Mouse (Mus musculus) ES-E14 (cell line): Measurements from ENCODE around the gene Gadl1. TPM values are rescaled to one million over a fixed set of nuclear protein-coding genes. Genes with fewer than 3 reads are reported as not detected.

Experiments used
- DNase-seq: peaks from one replicate; pipeline ENCODE4 v3.0.0-alpha.2; 2013; ENCODE audit warnings: low read depth, low spot score
- H3K27ac ChIP-seq: 2 replicates; pipeline ENCODE4 v1.5.1; 2012; ENCODE audit warnings: low read depth, mild to moderate bottlenecking, low read length, moderate library complexity, mixed read lengths; ENCODE audit not compliant: poor library complexity, insufficient read depth, severe bottlenecking
- H3K36me3 ChIP-seq: 2 replicates; pipeline ENCODE4 v1.6.1; 2012; ENCODE audit warnings: mild to moderate bottlenecking, low read length, moderate library complexity, mixed read lengths; ENCODE audit not compliant: control insufficient read depth, poor library complexity, insufficient read depth, severe bottlenecking
- H3K4me1 ChIP-seq, 2 experiments: fragments of 150-350 bp in 1 of 2; sonication (generic) in 1 of 2; 2 replicates each; pipeline ENCODE4 v1.6.1; 2012; ENCODE audit warnings: low read length in 2 of 2, mild to moderate bottlenecking in 1 of 2, mixed read lengths in 1 of 2; ENCODE audit not compliant: control insufficient read depth in 2 of 2, insufficient read depth in 2 of 2, poor library complexity in 1 of 2
- H3K4me3 ChIP-seq, 2 experiments: fragments of 150-350 bp in 1 of 2; sonication (generic) in 1 of 2; 2 replicates each; pipeline ENCODE4 v1.5.1; 2012; ENCODE audit warnings: low read length in 2 of 2, low read depth in 1 of 2, mild to moderate bottlenecking in 1 of 2, mixed read lengths in 1 of 2; ENCODE audit not compliant: insufficient read depth in 1 of 2, poor library complexity in 1 of 2, severe bottlenecking in 1 of 2
- H3K9ac ChIP-seq: 2 replicates; pipeline ENCODE4 v1.6.1; 2012; ENCODE audit warnings: low read depth, mild to moderate bottlenecking, low read length, mixed read lengths; ENCODE audit not compliant: poor library complexity, insufficient read depth, severe bottlenecking
- H3K9me3 ChIP-seq: fragments of 150-350 bp; sonication (generic); 2 replicates; pipeline ENCODE4 v1.6.1; 2012; ENCODE audit warnings: low read depth, mild to moderate bottlenecking, low read length; ENCODE audit not compliant: control insufficient read depth, insufficient read depth
- CHD2 ChIP-seq: IDR thresholded peaks from 2 replicates; pipeline ENCODE4 v1.6.1; 2014; ENCODE audit warnings: mild to moderate bottlenecking, low read depth, low read length, inconsistent platforms
- HCFC1 ChIP-seq: IDR thresholded peaks from 2 replicates; pipeline ENCODE4 v1.6.1; 2012; ENCODE audit warnings: low read length, inconsistent platforms, borderline replicate concordance; ENCODE audit not compliant: insufficient read depth
- MAFK ChIP-seq: IDR thresholded peaks from 2 replicates; pipeline ENCODE4 v1.6.1; 2014; ENCODE audit warnings: mild to moderate bottlenecking, low read depth, low read length, inconsistent platforms; ENCODE audit not compliant: insufficient read depth
- ZC3H11A ChIP-seq: IDR thresholded peaks from 2 replicates; pipeline ENCODE4 v1.6.1; 2012; ENCODE audit warnings: low read depth, mild to moderate bottlenecking, inconsistent platforms, low read length, borderline replicate concordance
- ZNF384 ChIP-seq: IDR thresholded peaks from 2 replicates; pipeline ENCODE4 v1.6.1; 2012; ENCODE audit warnings: low read depth, low read length, inconsistent platforms
- in situ Hi-C, 2 experiments: fragments of 600-800 bp; cut with MboI; formaldehyde crosslinking; loops; one replicate each; pipeline ENCODE4 v1.15.1; 2025; ENCODE audit warnings: low sequenced_read_pairs in 2 of 2, inconsistent platforms in 1 of 2; ENCODE audit not compliant: unreplicated experiment in 2 of 2
- total RNA-seq: library from RNA; depleted of rRNA; stranded (reverse); fragments of 300-350 nt; gene quantifications from 2 replicates; pipeline ENCODE4 v1.2.3, GENCODE M21; 2012

Gadl1 gene
- total RNA-seq, 1 experiment: not detected

DNA sequence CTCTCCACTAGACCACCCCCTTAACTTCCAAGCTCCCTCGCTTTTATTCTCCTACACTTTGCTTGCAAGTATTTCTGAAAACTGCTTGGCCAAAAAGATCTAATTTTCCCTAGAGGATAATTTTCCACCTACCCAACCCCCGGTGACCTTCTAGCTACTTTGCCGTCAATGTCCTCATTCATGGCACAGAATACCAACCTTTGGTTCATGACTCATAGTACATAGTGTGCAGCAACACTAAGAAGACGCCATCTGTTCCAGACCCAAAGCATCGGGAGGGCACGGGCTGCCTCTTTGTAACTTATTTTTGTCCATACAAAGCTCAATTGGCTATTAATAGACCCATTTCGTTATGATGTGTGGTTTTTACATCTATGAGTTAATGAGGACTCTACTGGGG lies 55.8 kb downstream of the Gadl1 start:
- DNase-seq: no peak
- Histone ChIP-seq H3K36me3 (no peaks in the 10 kb centered on the region), H3K4me1 (no peaks in the 10 kb centered on the region), H3K9me3 (no peaks in the 10 kb centered on the region), H3K27ac (no peak overlapping the region), H3K9ac (no peak overlapping the region), H3K4me3 (no peak overlapping the region)
- in situ Hi-C loops: no loop called here
- TF ChIP-seq CHD2: no peak

DNA sequence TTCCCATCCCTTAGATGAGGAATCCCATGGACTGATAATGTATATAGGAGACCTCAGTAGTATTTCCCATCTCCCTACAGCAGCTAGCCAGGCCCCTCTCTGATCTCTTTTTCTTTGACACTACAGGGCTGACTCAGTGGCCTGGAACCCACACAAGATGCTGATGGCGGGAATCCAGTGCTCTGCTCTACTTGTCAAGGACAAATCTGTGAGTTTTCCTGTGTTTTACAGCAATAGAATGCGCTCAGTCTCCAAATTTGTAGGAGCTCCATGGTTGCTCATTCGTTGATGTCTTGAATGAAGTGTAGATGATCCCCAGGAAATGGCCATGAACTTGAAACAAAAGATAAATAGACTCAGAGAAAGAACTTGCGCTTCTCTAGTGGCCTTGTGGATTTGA lies 56.9 kb downstream of the Gadl1 start:
- DNase-seq: no peak
- TF ChIP-seq ZC3H11A (no peak), MAFK (no peak), CHD2 (no peak), HCFC1 (no peak), ZNF384 (no peak)
- Histone ChIP-seq H3K9me3 (no peaks in the 10 kb centered on the region), H3K27ac (no peak overlapping the region), H3K9ac (no peak overlapping the region), H3K4me1 (no peaks in the 10 kb centered on the region), H3K36me3 (no peaks in the 10 kb centered on the region), H3K4me3 (no peak overlapping the region)
- in situ Hi-C loops: no loop called here

DNA sequence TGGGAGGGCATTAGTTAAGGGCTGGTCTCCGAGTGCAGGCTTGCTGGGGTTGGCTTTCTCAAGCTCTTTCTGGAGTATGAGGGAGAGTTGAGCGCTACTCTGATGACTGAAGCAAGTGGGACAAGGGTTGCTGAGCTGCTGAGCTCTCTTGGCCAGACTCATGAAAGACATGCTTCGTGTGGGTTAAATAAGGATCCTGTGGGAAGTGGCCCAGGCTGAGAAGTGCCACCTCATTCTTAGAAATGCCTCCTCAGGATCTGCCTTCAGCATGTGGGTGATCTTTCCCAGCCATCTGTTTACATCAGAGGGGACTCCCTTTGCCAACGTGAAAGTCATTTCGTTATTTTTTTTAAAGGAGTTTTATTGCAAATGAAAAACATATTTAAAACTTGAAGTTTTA lies 57.5 kb downstream of the Gadl1 start:
- DNase-seq: no peak
- Histone ChIP-seq H3K4me3 (no peak overlapping the region), H3K4me1 (no peaks in the 10 kb centered on the region), H3K9me3 (no peaks in the 10 kb centered on the region), H3K9ac (no peak overlapping the region), H3K27ac (no peak overlapping the region), H3K36me3 (no peaks in the 10 kb centered on the region)
- TF ChIP-seq ZC3H11A (no peak), MAFK (no peak), ZNF384 (no peak), HCFC1 (no peak), CHD2 (no peak)
- in situ Hi-C loops: no loop called here

DNA sequence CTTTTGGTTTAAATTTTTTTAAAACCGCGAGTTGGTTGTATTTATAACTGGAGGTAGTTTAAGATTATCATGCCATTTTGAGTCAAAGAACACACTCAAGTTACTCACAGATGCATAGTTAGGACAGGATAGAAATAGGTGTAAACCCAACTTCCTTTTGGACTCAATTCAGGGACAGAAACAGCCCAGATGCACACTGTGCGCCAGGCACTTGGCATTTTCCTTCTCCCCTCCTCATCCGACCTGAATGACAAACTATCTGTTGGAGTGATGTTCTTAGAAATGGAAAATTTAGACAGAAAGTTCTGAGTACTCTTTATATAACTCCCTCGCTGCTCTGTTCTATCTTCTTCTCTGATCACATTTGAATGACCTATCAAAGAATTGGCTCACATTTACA lies 58.4 kb downstream of the Gadl1 start:
- Histone ChIP-seq H3K9ac (no peak overlapping the region), H3K4me3 (no peak overlapping the region), H3K27ac (no peak overlapping the region), H3K9me3 (no peaks in the 10 kb centered on the region), H3K4me1 (no peaks in the 10 kb centered on the region), H3K36me3 (no peaks in the 10 kb centered on the region)
- in situ Hi-C loops: no loop called here
- no peak for TF ChIP-seq ZNF384
- TF ChIP-seq ZC3H11A: no peak
- TF ChIP-seq CHD2: no peak
- TF ChIP-seq HCFC1: no peak
- TF ChIP-seq MAFK: no peak
- DNase-seq: no peak

DNA sequence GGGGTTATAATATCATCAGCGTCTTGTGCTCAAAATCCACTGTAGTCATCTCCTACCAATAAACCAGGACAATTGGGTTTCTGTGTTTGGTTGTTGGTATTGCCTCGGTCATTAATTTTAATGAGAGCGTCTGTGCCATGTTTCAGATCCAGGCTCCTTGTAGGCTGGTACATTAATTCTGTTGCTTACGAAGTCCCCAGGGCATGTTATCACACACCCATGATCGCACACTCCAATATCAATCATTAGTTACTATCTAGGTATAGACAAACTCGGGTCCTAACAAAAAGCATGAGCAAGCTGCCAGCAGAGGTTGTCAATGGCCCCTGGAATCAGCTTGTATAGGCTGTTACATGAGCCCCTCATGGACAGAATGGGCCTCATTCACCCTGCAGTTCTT lies 67.6 kb downstream of the Gadl1 start:
- in situ Hi-C loops: no loop called here

More for the DNA sequence above, 67.6 kb downstream of the Gadl1 start:
- DNase-seq: no peak
- Histone ChIP-seq H3K4me3 (no peak overlapping the region), H3K27ac (no peak overlapping the region), H3K4me1 (no peaks in the 10 kb centered on the region), H3K9me3 (no peaks in the 10 kb centered on the region), H3K36me3 (no peaks in the 10 kb centered on the region), H3K9ac (no peak overlapping the region)
- no peak for TF ChIP-seq MAFK
- TF ChIP-seq ZC3H11A: no peak
- TF ChIP-seq HCFC1: no peak
